Mouse (Mus musculus) cortical plate, adult 2 months (tissue): Measurements from ENCODE around the gene C3.

Source experiments
- CTCF ChIP-seq: fragments of 200-500 bp; IDR thresholded peaks from 2 replicates; pipeline ENCODE4 v1.5.1; 2011; ENCODE audit warnings: mild to moderate bottlenecking, control low read depth, low read length; ENCODE audit not compliant: insufficient read depth; ENCODE audit errors: extremely low read depth
- POLR2A ChIP-seq: fragments of 200-500 bp; IDR thresholded peaks from 2 replicates; pipeline ENCODE4 v1.6.1; 2011; ENCODE audit warnings: mild to moderate bottlenecking, low read length, control low read depth; ENCODE audit not compliant: insufficient read depth; ENCODE audit errors: extremely low read depth

DNA sequence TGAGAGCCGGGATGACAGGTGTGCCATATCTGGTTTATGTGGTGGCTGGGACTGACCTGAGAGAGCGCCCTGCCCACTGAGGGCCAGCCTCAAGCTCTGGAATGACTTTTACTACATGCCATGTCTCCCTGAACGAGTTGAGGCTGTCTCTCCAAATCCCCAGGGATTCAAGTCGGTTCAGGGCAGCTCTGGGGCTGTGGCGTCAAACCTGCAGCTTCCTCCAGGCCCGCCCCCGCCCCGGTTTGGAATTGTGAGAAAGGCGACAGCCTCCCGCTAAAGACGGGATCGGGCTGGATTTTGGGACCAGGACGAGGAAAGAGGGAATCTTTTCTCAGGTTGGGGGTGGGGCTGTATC lies 48.0 kb upstream of the C3 start:
- TF ChIP-seq CTCF (no peak), POLR2A (no peak)
